Mouse (Mus musculus) heart, embryonic 14.5 days (tissue): ENCODE data around the gene Pou2af1. TPM values are rescaled to one million over a fixed set of nuclear protein-coding genes. Genes with fewer than 3 reads are reported as not detected.

ENCODE experiments used
- ATAC-seq: fragments of 200-750 bp; cut with Nextera tagmentation; 2 replicates; pipeline ENCODE4 v1.8.0; 2017; ENCODE audit warnings: low read depth, moderate TSS enrichment; ENCODE audit not compliant: insufficient number of reproducible peaks, insufficient read depth, low FRiP score
- H3K27ac ChIP-seq, 2 experiments: fragments of 200-500 bp in 1 of 2; fragments of 300-500 bp in 1 of 2; sonication (generic) in 1 of 2; replicated peaks in 1 of 2; 2 replicates each; pipeline ENCODE4 v1.5.1; 2012 to 2014; ENCODE audit warnings: low read depth in 2 of 2, low read length in 2 of 2, control low read depth in 1 of 2, mild to moderate bottlenecking in 1 of 2, mixed read lengths in 1 of 2; ENCODE audit not compliant: control insufficient read depth in 1 of 2, insufficient read depth in 1 of 2
- H3K27me3 ChIP-seq: fragments of 300-500 bp; sonication (generic); 2 replicates; pipeline ENCODE4 v1.6.1; 2014; ENCODE audit warnings: mild to moderate bottlenecking, low read length, control low read depth; ENCODE audit not compliant: control insufficient read depth, insufficient read depth
- H3K36me3 ChIP-seq: fragments of 300-500 bp; sonication (generic); 2 replicates; pipeline ENCODE4 v1.6.1; 2014; ENCODE audit warnings: mild to moderate bottlenecking, control low read depth, low read length, mixed read lengths; ENCODE audit not compliant: control insufficient read depth, insufficient read depth
- H3K4me1 ChIP-seq, 2 experiments: fragments of 200-500 bp in 1 of 2; fragments of 300-500 bp in 1 of 2; sonication (generic) in 1 of 2; 2 replicates each; pipeline ENCODE4 v1.6.1; 2012 to 2014; ENCODE audit warnings: low read length in 2 of 2, control low read depth in 1 of 2, mixed read lengths in 1 of 2; ENCODE audit not compliant: control insufficient read depth in 2 of 2, insufficient read depth in 2 of 2
- H3K4me2 ChIP-seq: fragments of 300-500 bp; sonication (generic); 2 replicates; pipeline ENCODE4 v1.6.1; 2014; ENCODE audit warnings: mild to moderate bottlenecking, low read length
- H3K4me3 ChIP-seq, 2 experiments: fragments of 200-500 bp in 1 of 2; fragments of 300-500 bp in 1 of 2; sonication (generic) in 1 of 2; 2 replicates each; pipeline ENCODE4 v1.5.1; 2012 to 2014; ENCODE audit warnings: low read length in 2 of 2, mild to moderate bottlenecking in 2 of 2, control low read depth in 1 of 2, low read depth in 1 of 2, moderate library complexity in 1 of 2; ENCODE audit not compliant: control insufficient read depth in 1 of 2, insufficient read depth in 1 of 2
- H3K9ac ChIP-seq: fragments of 300-500 bp; sonication (generic); 2 replicates; pipeline ENCODE4 v1.6.1; 2014; ENCODE audit warnings: mild to moderate bottlenecking, low read length
- H3K9me3 ChIP-seq: fragments of 300-500 bp; sonication (generic); 2 replicates; pipeline ENCODE4 v1.6.1; 2016; ENCODE audit warnings: low read length, control low read depth; ENCODE audit not compliant: control insufficient read depth
- WGBS: fragments of 180-500 bp; shearing (Covaris S2); extraction: QIAGEN DNeasy Blood & Tissue Kit; methylation state at CpG from one replicate; pipeline ENCODE4 v1.1.7; 2014; 5-methylcytosine and 5-hydroxymethylcytosine counted together
- polyA plus RNA-seq: library from polyadenylated mRNA; unstranded; fragments of >200 nt; fragmentation: Nextera tagmentation; extraction: Ambion mirVana; gene quantifications from 2 replicates; pipeline ENCODE4 v1.2.1, GENCODE M21; 2014

Pou2af1 gene
- polyA plus RNA-seq, 1 experiment from 2014 or later, result not detected

DNA sequence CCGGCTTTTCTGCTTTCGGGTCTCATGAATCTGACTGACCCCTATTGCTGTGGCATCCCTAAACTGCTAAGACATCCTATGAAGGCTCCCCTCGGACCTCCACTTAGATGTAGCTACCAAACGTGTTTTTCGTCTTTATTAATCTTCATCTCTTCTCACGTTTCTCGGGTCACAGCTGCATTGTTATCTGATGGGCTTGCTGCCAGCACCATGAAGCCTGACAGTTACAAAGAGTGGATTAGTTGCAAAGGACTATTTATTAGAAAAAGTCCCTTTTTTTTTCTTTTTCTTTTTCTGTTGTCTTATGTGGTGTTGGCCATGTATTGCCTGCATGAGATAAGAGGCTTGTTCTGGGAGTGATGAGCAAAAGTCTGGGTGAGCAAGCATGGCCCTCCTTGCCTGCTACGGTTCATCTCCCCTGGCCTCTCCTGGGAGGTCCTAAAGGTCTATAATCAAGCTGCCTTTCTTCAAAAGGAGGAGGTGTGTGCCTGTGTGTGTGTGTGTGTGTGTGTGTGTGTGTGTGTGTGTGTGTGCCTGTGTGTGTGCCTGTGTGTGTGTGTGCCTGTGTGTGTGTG is 38.5 kb upstream of the Pou2af1 start:
- Histone ChIP-seq H3K4me1 (no peaks in the 10 kb centered on the region), H3K27ac (no peak overlapping the region), H3K9me3 (no peaks in the 10 kb centered on the region), H3K4me3 (no peak overlapping the region), H3K36me3 (no peaks in the 10 kb centered on the region), H3K27me3 (no peaks in the 10 kb centered on the region), H3K4me2 (no peak overlapping the region), H3K9ac (no peak overlapping the region)
- WGBS, result 49% methylated on average over 8 of the region's 8 CpGs
- ATAC-seq, result no peak

DNA sequence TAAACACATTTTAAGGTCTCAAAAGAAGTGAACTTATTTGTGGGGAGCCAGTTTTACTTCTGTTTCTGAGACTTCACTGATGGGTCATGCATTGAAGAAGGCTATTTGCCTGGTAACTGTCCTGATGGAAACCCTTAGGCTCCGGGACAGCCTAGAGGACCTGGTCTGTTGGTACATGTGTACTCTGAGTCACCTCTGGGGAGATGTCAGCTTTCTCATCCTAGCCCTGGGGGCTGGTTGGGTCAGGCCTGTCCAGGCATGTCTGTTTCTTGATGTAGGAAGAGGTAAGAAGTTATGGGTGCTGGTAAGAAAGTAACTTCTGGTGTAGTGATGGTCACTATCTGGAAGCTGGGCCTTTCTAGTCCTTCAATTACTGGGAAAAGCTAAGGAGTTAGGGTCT is 37.8 kb upstream of the Pou2af1 start:
- Histone ChIP-seq H3K4me2 (no peak overlapping the region), H3K9me3 (no peaks in the 10 kb centered on the region), H3K4me1 (no peaks in the 10 kb centered on the region), H3K27ac (no peak overlapping the region), H3K27me3 (no peaks in the 10 kb centered on the region), H3K4me3 (no peak overlapping the region), H3K9ac (no peak overlapping the region), H3K36me3 (no peaks in the 10 kb centered on the region)
- no peak for ATAC-seq
- WGBS, result 83% methylated on average over 1 of the region's 1 CpGs

DNA sequence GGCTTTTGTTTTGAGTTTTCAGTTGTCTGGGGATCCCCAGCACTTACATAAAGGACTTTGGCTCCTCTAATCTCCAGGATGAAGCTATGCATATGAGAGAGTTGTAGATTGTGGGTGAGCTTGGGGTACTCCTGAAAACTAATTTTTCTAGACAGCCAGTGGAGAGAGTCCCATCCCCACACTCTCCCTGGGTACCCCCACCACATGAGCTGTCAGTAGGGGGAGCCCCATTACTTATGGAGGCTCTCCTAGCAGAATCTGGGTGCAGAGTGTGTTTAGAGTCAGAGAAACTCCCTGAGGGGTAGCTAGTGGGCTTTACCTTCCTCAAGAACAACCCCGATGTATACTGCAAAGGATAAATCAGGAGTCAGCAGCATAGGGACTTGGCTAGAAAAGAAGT is 35.2 kb upstream of the Pou2af1 start:
- WGBS, result 81% methylated on average over 1 of the region's 1 CpGs
- ATAC-seq, result no peak
- Histone ChIP-seq H3K9me3 (no peaks in the 10 kb centered on the region), H3K27me3 (no peaks in the 10 kb centered on the region), H3K4me1 (no peaks in the 10 kb centered on the region), H3K4me2 (no peak overlapping the region), H3K4me3 (no peak overlapping the region), H3K9ac (no peak overlapping the region), H3K36me3 (no peaks in the 10 kb centered on the region), H3K27ac (no peak overlapping the region)

DNA sequence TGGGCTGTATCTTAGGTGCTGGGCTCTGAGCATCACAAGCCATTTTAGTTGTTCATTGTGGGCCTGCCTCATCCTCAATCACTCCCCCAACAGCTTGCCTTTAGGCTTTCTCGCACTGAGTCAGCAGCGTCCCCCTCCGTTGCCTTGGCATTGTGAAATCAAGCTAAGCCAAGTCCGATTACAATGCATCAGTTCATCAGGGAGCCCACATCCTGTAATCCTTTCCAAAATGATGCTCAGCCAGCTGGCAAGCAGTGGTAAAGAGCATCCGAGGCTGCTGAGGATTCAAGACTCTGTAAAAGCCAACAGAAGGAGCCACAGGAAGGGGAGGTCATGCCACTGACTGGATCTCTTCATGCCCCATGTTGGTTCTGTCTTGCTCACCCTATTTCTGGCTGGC is 32.9 kb upstream of the Pou2af1 start:
- no peaks in the 10 kb centered on the region for H3K4me1 ChIP-seq
- H3K36me3 ChIP-seq, result no peaks in the 10 kb centered on the region
- no peak overlapping the region for H3K4me2 ChIP-seq
- ATAC-seq, result no peak
- no peak overlapping the region for H3K4me3 ChIP-seq
- no peaks in the 10 kb centered on the region for H3K27me3 ChIP-seq
- H3K27ac ChIP-seq, result no peak overlapping the region
- 70% methylated on average over 5 of the region's 5 CpGs for WGBS
- H3K9me3 ChIP-seq, result no peaks in the 10 kb centered on the region
- no peak overlapping the region for H3K9ac ChIP-seq

DNA sequence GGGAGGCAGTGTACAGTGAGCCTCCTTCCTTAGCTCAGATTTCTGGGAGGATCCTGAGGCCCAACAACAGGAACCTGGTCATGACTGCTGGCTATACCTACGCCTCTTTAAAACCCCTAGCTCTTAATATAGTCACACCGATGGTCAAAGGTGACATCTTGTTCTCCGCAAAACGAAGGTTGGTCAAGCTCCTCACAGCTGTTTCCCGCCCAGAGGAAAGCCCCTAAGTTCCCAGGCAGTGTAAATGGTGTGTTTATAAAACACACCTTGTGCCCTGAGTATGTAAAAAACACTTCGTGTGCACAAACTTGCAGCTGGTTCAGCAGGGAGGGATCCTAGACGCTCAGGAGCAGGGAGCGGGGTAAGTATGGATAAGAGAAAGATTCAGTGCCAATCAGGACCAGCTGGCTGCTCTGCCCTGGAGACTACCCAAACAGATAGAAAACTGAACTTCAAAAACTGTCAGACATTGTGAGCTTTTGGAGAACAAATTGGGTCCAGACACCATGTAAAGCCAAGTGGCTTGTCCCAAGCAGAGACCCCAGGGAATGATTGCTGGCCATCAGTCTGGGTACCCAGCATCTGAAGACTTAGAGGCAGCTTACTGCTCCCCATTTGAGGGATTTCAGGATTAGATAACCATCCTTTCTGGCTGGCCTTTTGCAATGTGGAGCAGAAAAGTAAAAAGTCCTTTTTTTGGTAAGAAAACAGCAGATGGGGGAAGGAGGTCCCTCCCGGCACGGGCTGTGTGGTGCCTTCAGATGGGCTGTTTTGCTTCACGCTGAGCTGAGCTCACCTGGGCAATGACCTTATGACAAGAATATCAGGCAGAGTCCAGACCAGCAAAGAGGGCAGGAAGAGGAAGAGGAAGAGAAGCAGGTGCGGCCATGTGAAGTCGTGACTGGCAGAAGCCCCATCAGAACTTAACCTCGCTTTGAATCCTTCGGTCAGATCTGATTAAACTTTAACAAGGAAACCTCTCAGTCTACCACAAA is 30.5 kb upstream of the Pou2af1 start:
- Histone ChIP-seq H3K4me3 (no peak overlapping the region), H3K4me2 (no peak overlapping the region), H3K27me3 (no peaks in the 10 kb centered on the region), H3K4me1 (no peaks in the 10 kb centered on the region), H3K27ac (no peak overlapping the region), H3K9ac (no peak overlapping the region), H3K36me3 (no peaks in the 10 kb centered on the region), H3K9me3 (no peaks in the 10 kb centered on the region)
- no peak for ATAC-seq
- WGBS, result 84% methylated on average over 15 of the region's 15 CpGs

DNA sequence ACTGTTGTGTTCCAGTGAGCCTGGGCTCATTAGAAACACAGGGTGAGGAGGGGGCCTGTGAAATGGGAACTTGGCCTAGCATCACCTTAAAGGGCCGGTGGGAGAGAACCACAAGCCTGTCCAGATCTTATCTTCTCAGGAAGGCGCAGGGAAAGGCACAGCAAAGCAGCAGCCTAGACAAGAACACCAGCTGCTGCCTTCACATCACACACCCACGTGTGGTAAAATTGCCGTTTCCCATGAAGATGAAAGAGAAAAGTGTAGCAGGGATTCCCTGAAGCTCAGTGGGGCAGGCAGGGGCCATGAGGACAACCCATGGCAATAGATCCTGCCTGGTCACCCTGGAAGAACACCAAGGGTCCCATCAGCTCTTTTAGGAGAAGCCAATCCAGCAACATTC is 28.1 kb upstream of the Pou2af1 start:
- Histone ChIP-seq H3K9ac (no peak overlapping the region), H3K9me3 (no peaks in the 10 kb centered on the region), H3K4me1 (no peaks in the 10 kb centered on the region), H3K27ac (no peak overlapping the region), H3K4me2 (no peak overlapping the region), H3K36me3 (no peaks in the 10 kb centered on the region), H3K27me3 (no peaks in the 10 kb centered on the region), H3K4me3 (no peak overlapping the region)
- ATAC-seq, result no peak
- WGBS, result 54% methylated on average over 4 of the region's 4 CpGs

DNA sequence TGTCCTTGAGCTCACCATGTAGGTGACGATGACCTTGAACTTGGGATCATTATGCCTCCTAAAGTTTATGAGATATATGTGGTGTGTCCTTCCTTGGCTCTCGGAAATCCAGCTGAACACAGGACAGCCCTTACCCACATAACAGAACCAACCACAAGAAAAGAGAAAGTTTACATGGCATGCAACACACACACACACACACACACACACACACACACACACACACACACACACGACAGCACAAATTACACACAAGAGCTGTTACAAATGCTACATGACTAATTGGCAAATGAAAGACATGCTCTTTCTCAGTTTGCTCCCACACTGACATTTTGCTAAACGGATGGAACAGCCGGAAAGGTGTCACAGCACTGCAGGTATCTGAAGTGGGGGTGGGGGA is 27.6 kb upstream of the Pou2af1 start:
- Histone ChIP-seq H3K9ac (no peak overlapping the region), H3K27ac (no peak overlapping the region), H3K4me2 (no peak overlapping the region), H3K4me1 (no peaks in the 10 kb centered on the region), H3K9me3 (no peaks in the 10 kb centered on the region), H3K27me3 (no peaks in the 10 kb centered on the region), H3K36me3 (no peaks in the 10 kb centered on the region), H3K4me3 (no peak overlapping the region)
- ATAC-seq, result no peak
- 77% methylated on average over 5 of the region's 5 CpGs for whole genome bisulfite sequencing
